Mouse (Mus musculus) mouse embryonic stem cell (cell line): ENCODE results near the gene Spin1.

ENCODE experiments used
- in situ Hi-C, 2 experiments: fragments of 300-500 bp; cut with MboI; formaldehyde crosslinking; loops; 1 replicate in 1 of 2; 3 replicates in 1 of 2; pipeline ENCODE4 v1.14.3; 2019 to 2020; ENCODE audit warnings: low sequenced_read_pairs in 2 of 2, low pct_unique_long_range_greater_than_20kb in 1 of 2, mixed read lengths in 1 of 2; ENCODE audit not compliant: unreplicated experiment in 1 of 2

Gene Spin1

GRCm38 (mm10) chr13:51170215-51170614 is 69.5 kb downstream of the Spin1 start:
- in situ Hi-C loops: no loop called here

GRCm38 (mm10) chr13:51170691-51171680 is 70.3 kb downstream of the Spin1 start, which contains the start of gene Nxnl2:
TSS of gene Nxnl2 (plus strand) at chr13:51171022.
- in situ Hi-C loops: no loop called here

GRCm38 (mm10) chr13:51172601-51173000 is 71.9 kb downstream of the Spin1 start:
- in situ Hi-C loops: no loop called here

- in situ Hi-C loops: no loop called here
Observed at GRCm38 (mm10) chr13:51178932-51179331, 78.3 kb downstream of the Spin1 start.

GRCm38 (mm10) chr13:51179362-51179761 is 78.7 kb downstream of the Spin1 start:
- in situ Hi-C loops: no loop called here

- in situ Hi-C loops: no loop called here
Observed at GRCm38 (mm10) chr13:51182236-51182635, 81.6 kb downstream of the Spin1 start.

GRCm38 (mm10) chr13:51184896-51185295 is 84.2 kb downstream of the Spin1 start:
- in situ Hi-C loops: no loop called here

- in situ Hi-C loops: no loop called here
Observed at GRCm38 (mm10) chr13:51190336-51190735, 89.7 kb downstream of the Spin1 start.

- in situ Hi-C loops: no loop called here
Observed at GRCm38 (mm10) chr13:51191416-51192140, 90.9 kb downstream of the Spin1 start.

- in situ Hi-C loops: no loop called here
Observed at GRCm38 (mm10) chr13:51193893-51194292, 93.2 kb downstream of the Spin1 start.

GRCm38 (mm10) chr13:51197699-51198098 is 97.0 kb downstream of the Spin1 start:
- in situ Hi-C loops: no loop called here

- in situ Hi-C loops: no loop called here
Observed at GRCm38 (mm10) chr13:51198186-51198585, 97.5 kb downstream of the Spin1 start.
